Mouse (Mus musculus): ENCODE results near the gene Olfr503. TPM values are rescaled to one million over a fixed set of nuclear protein-coding genes. Genes with fewer than 3 reads are reported as not detected.
A peak's percentile ranks its signal among the peaks of the same experiment; 100 is the strongest.
"Not testable (repeated sequence)": the region's sequence is repeated elsewhere in the genome, so short reads cannot be mapped to it uniquely, and the experiment has no call there.

The Olfr503 gene
- not detected in 2 replicates for polyA plus RNA-seq (2014; fragmentation: Nextera tagmentation; extraction: Ambion mirVana)

- ATAC-seq (ENCODE audit: insufficient number of reproducible peaks, insufficient read depth, low FRiP score, low read depth); H3K4me3 ChIP-seq (ENCODE audit: control insufficient read depth in 1 of 2, insufficient read depth in 1 of 2, low read depth in 1 of 2, low read length in 2 of 2); H3K36me3 ChIP-seq (ENCODE audit: control insufficient read depth, insufficient read depth, low read length); H3K27ac ChIP-seq (replicated peaks in 1 of 2; ENCODE audit: control insufficient read depth in 1 of 2, insufficient read depth in 1 of 2, low read depth in 2 of 2, low read length in 2 of 2); H3K4me2 ChIP-seq (ENCODE audit: low read length); H3K4me1 ChIP-seq (ENCODE audit: control insufficient read depth in 2 of 2, insufficient read depth in 2 of 2, low read length in 2 of 2); H3K9me3 ChIP-seq (ENCODE audit: control insufficient read depth, low read length); H3K27me3 ChIP-seq (ENCODE audit: control insufficient read depth, insufficient read depth, low read length); H3K9ac ChIP-seq (ENCODE audit: low read length): not testable (repeated sequence)
- WGBS = 42% methylated on average over 1 of the region's 1 CpGs
These were observed at the start of gene Olfr503 for GRCm38 (mm10) chr7:108544227-108544626. TSS of gene Olfr503 (plus strand) at chr7:108544527.

- no peaks in the 10 kb centered on the region for H3K4me1 ChIP-seq (ENCODE audit: control insufficient read depth in 2 of 2, insufficient read depth in 2 of 2, low read length in 2 of 2)
- no peaks in the 10 kb centered on the region for H3K36me3 ChIP-seq (ENCODE audit: control insufficient read depth, insufficient read depth, low read length)
- no peak within 1 kb of the TSS for H3K9ac ChIP-seq (ENCODE audit: low read length)
- no peak for ATAC-seq (ENCODE audit: insufficient number of reproducible peaks, insufficient read depth, low FRiP score, low read depth)
- H3K27ac ChIP-seq (replicated peaks in 1 of 2; ENCODE audit: control insufficient read depth in 1 of 2, insufficient read depth in 1 of 2, low read depth in 2 of 2, low read length in 2 of 2) = no peak within 1 kb of the TSS
- H3K27me3 ChIP-seq (ENCODE audit: control insufficient read depth, insufficient read depth, low read length) = no peaks in the 10 kb centered on the region
- H3K9me3 ChIP-seq (ENCODE audit: control insufficient read depth, low read length) = peaks cover 7% of the 10 kb centered on the region; the same call in 1 of the 2 replicates
- no peak within 1 kb of the TSS for H3K4me3 ChIP-seq (ENCODE audit: control insufficient read depth in 1 of 2, insufficient read depth in 1 of 2, low read depth in 1 of 2, low read length in 2 of 2)
- 49% methylated on average over 1 of the region's 1 CpGs for WGBS
- H3K4me2 ChIP-seq (ENCODE audit: low read length) = no peak within 1 kb of the TSS
These were observed 19.4 kb upstream of the Olfr503 start, which contains the start of gene Olfr502 for GRCm38 (mm10) chr7:108524965-108525364. TSS of gene Olfr502 (minus strand) at chr7:108525065.

- Histone ChIP-seq H3K4me2 (ENCODE audit: low read length) (no peak overlapping the region), H3K9me3 (ENCODE audit: control insufficient read depth, low read length) (0 out of 2 replicates have a peak, but pooled peaks cover 4% of the 10 kb centered on the region), H3K36me3 (ENCODE audit: control insufficient read depth, insufficient read depth, low read length) (no peaks in the 10 kb centered on the region), H3K4me3 (ENCODE audit: control insufficient read depth in 1 of 2, insufficient read depth in 1 of 2, low read depth in 1 of 2, low read length in 2 of 2) (no peak overlapping the region), H3K27ac (replicated peaks in 1 of 2; ENCODE audit: control insufficient read depth in 1 of 2, insufficient read depth in 1 of 2, low read depth in 2 of 2, low read length in 2 of 2) (no peak overlapping the region), H3K4me1 (ENCODE audit: control insufficient read depth in 2 of 2, insufficient read depth in 2 of 2, low read length in 2 of 2) (no peaks in the 10 kb centered on the region), H3K27me3 (ENCODE audit: control insufficient read depth, insufficient read depth, low read length) (no peaks in the 10 kb centered on the region), H3K9ac (ENCODE audit: low read length) (no peak overlapping the region)
- ATAC-seq (ENCODE audit: insufficient number of reproducible peaks, insufficient read depth, low FRiP score, low read depth) = no peak
- WGBS = 73% methylated on average over 13 of the region's 13 CpGs
These were observed 1.9 kb upstream of the Olfr503 start for GRCm38 (mm10) chr7:108542416-108542815.

GRCm38 (mm10) chr7:108565693-108566092, 21.4 kb downstream of the Olfr503 start, which contains the start of gene Olfr504:
TSS of gene Olfr504 (minus strand) at chr7:108565793.
- Histone ChIP-seq H3K4me1 (ENCODE audit: control insufficient read depth in 2 of 2, insufficient read depth in 2 of 2, low read length in 2 of 2) (no peaks in the 10 kb centered on the region), H3K4me3 (ENCODE audit: control insufficient read depth in 1 of 2, insufficient read depth in 1 of 2, low read depth in 1 of 2, low read length in 2 of 2) (no peak within 1 kb of the TSS), H3K36me3 (ENCODE audit: control insufficient read depth, insufficient read depth, low read length) (no peaks in the 10 kb centered on the region), H3K4me2 (ENCODE audit: low read length) (no peak within 1 kb of the TSS), H3K9ac (ENCODE audit: low read length) (no peak within 1 kb of the TSS), H3K9me3 (ENCODE audit: control insufficient read depth, low read length) (peaks cover 13% of the 10 kb centered on the region; the same call in 1 of the 2 replicates), H3K27me3 (ENCODE audit: control insufficient read depth, insufficient read depth, low read length) (no peaks in the 10 kb centered on the region), H3K27ac (replicated peaks in 1 of 2; ENCODE audit: control insufficient read depth in 1 of 2, insufficient read depth in 1 of 2, low read depth in 2 of 2, low read length in 2 of 2) (no peak within 1 kb of the TSS)
- 68% methylated on average over 1 of the region's 1 CpGs for WGBS
- ATAC-seq (ENCODE audit: insufficient number of reproducible peaks, insufficient read depth, low FRiP score, low read depth) = no peak

GRCm38 (mm10) chr7:108589797-108590196, 45.5 kb downstream of the Olfr503 start:
- 88% methylated on average over 1 of the region's 1 CpGs for WGBS

More at GRCm38 (mm10) chr7:108589797-108590196, 45.5 kb downstream of the Olfr503 start:
- H3K4me1 ChIP-seq (ENCODE audit: control insufficient read depth in 2 of 2, insufficient read depth in 2 of 2, low read length in 2 of 2) = no peaks in the 10 kb centered on the region
- H3K27me3 ChIP-seq (ENCODE audit: control insufficient read depth, insufficient read depth, low read length) = no peaks in the 10 kb centered on the region
- H3K36me3 ChIP-seq (ENCODE audit: control insufficient read depth, insufficient read depth, low read length) = no peaks in the 10 kb centered on the region
- no peaks in the 10 kb centered on the region; the same call in 1 of the 2 replicates for H3K9me3 ChIP-seq (ENCODE audit: control insufficient read depth, low read length)
- no peak overlapping the region for H3K9ac ChIP-seq (ENCODE audit: low read length)
- no peak overlapping the region for H3K4me3 ChIP-seq (ENCODE audit: control insufficient read depth in 1 of 2, insufficient read depth in 1 of 2, low read depth in 1 of 2, low read length in 2 of 2)
- H3K4me2 ChIP-seq (ENCODE audit: low read length) = no peak overlapping the region
- H3K27ac ChIP-seq (replicated peaks in 1 of 2; ENCODE audit: control insufficient read depth in 1 of 2, insufficient read depth in 1 of 2, low read depth in 2 of 2, low read length in 2 of 2) = no peak overlapping the region
- 0 out of 2 replicates have a peak, but pooled peaks have one; percentile 13 for ATAC-seq (ENCODE audit: insufficient number of reproducible peaks, insufficient read depth, low FRiP score, low read depth)

Other genes starting within 250 kb of the Olfr503 start
- not detected in 2 replicates for gene Olfr491, start 231.1 kb upstream of the Olfr503 start, polyA plus RNA-seq (2014; fragmentation: Nextera tagmentation; extraction: Ambion mirVana)
- gene Olfr492, start 220.9 kb upstream of the Olfr503 start, polyA plus RNA-seq (2014; fragmentation: Nextera tagmentation; extraction: Ambion mirVana) = not detected in 2 replicates
- gene Olfr493, start 197.5 kb upstream of the Olfr503 start, polyA plus RNA-seq (2014; fragmentation: Nextera tagmentation; extraction: Ambion mirVana) = not detected in 2 replicates
- gene Olfr494, start 179.2 kb upstream of the Olfr503 start, polyA plus RNA-seq (2014; fragmentation: Nextera tagmentation; extraction: Ambion mirVana) = not detected in 2 replicates
- gene Olfr495, start 151.4 kb upstream of the Olfr503 start, polyA plus RNA-seq (2014; fragmentation: Nextera tagmentation; extraction: Ambion mirVana) = not detected in 2 replicates
- not detected in 2 replicates for gene Olfr497, start 124.1 kb upstream of the Olfr503 start, polyA plus RNA-seq (2014; fragmentation: Nextera tagmentation; extraction: Ambion mirVana)
- gene Olfr498, start 79.2 kb upstream of the Olfr503 start, polyA plus RNA-seq (2014; fragmentation: Nextera tagmentation; extraction: Ambion mirVana) = not detected in 2 replicates
- gene Olfr502, start 19.5 kb upstream of the Olfr503 start, polyA plus RNA-seq (2014; fragmentation: Nextera tagmentation; extraction: Ambion mirVana) = not detected in 2 replicates
- not detected in 2 replicates for gene Olfr504, start 21.3 kb downstream of the Olfr503 start, polyA plus RNA-seq (2014; fragmentation: Nextera tagmentation; extraction: Ambion mirVana)
- not detected in 2 replicates for gene Olfr506, start 66.3 kb downstream of the Olfr503 start, polyA plus RNA-seq (2014; fragmentation: Nextera tagmentation; extraction: Ambion mirVana)
- gene Olfr507, start 77.3 kb downstream of the Olfr503 start, polyA plus RNA-seq (2014; fragmentation: Nextera tagmentation; extraction: Ambion mirVana) = not detected in 2 replicates
- not detected in 2 replicates for gene Olfr508, start 85.5 kb downstream of the Olfr503 start, polyA plus RNA-seq (2014; fragmentation: Nextera tagmentation; extraction: Ambion mirVana)
- gene Olfr509, start 107.4 kb downstream of the Olfr503 start, polyA plus RNA-seq (2014; fragmentation: Nextera tagmentation; extraction: Ambion mirVana) = 0.05 TPM in 1 of 2 replicates, not detected in the other
- gene Olfr510, start 121.9 kb downstream of the Olfr503 start, polyA plus RNA-seq (2014; fragmentation: Nextera tagmentation; extraction: Ambion mirVana) = not detected in 2 replicates
- gene Olfr512, start 168.8 kb downstream of the Olfr503 start, polyA plus RNA-seq (2014; fragmentation: Nextera tagmentation; extraction: Ambion mirVana) = not detected in 2 replicates
- gene Olfr513, start 206.4 kb downstream of the Olfr503 start, polyA plus RNA-seq (2014; fragmentation: Nextera tagmentation; extraction: Ambion mirVana) = not detected in 2 replicates